In the genomic region with DNA sequence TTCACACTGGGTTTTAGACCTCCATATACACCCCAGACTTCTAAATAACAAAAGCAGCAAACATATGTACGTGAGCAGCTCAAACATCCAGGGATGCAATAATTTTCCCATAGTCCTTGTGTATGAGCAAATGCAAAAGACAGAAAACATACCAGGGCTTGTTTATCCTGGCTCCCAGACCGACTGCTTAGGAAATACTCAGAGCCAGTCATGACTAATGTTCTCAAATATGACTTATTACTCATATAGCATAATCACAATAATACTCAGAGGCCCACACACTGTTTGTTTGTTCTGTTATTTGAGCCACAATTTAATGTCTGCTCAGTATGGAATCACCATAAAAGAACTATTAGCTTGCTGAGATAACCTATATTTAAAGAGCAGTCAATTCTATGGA, we compare ENCODE assay signal across 14 mouse cellular contexts.
"Had no signal": no experiment of that assay in that cellular context is flagged by ENCODE, and none has a peak within 500 bp of the region (broad histone marks: within the 10 kb centered on the region; RNA-seq: fewer than 3 reads in every experiment).

No protein-coding gene starts in this region.

- DNase-seq: kidney, postnatal 25 days; layer of hippocampus, adult 9-11 months; layer of hippocampus, postnatal 36 days; liver; liver, embryonic 13.5 days; liver, postnatal 0 days; lung, postnatal 36 days; thymus, adult 18-20 months; thymus, postnatal 14 days had no signal

- H3K9ac ChIP-seq: kidney, embryonic 15.5 days; limb, embryonic 12.5 days; liver, embryonic 13.5 days; liver, postnatal 0 days; lung, embryonic 15.5 days; midbrain, embryonic 13.5 days; neural tube, embryonic 12.5 days had no signal

- H3K27me3 ChIP-seq: kidney, embryonic 15.5 days; limb, embryonic 12.5 days; liver, embryonic 13.5 days; lung, embryonic 15.5 days; midbrain, embryonic 13.5 days; neural tube, embryonic 12.5 days had no signal

- H3K27ac ChIP-seq: kidney, embryonic 15.5 days; limb, embryonic 12.5 days; liver, embryonic 13.5 days; lung, embryonic 15.5 days; midbrain, embryonic 13.5 days; neural tube, embryonic 12.5 days had no signal

- H3K4me3 ChIP-seq: kidney, embryonic 15.5 days; limb, embryonic 12.5 days; liver, embryonic 13.5 days; lung, embryonic 15.5 days; midbrain, embryonic 13.5 days; neural tube, embryonic 12.5 days had no signal

- H3K36me3 ChIP-seq: kidney, embryonic 15.5 days; limb, embryonic 12.5 days; liver, embryonic 13.5 days; lung, embryonic 15.5 days; midbrain, embryonic 13.5 days; neural tube, embryonic 12.5 days had no signal

- H3K9me3 ChIP-seq: kidney, embryonic 15.5 days; liver, embryonic 13.5 days; lung, embryonic 15.5 days; midbrain, embryonic 13.5 days; neural tube, embryonic 12.5 days had no signal

- H3K4me2 ChIP-seq: kidney, embryonic 15.5 days; limb, embryonic 12.5 days; liver, embryonic 13.5 days; lung, embryonic 15.5 days; midbrain, embryonic 13.5 days; neural tube, embryonic 12.5 days had no signal

- ATAC-seq: liver, postnatal 0 days; midbrain, embryonic 13.5 days had no signal

- H3K4me1 ChIP-seq: kidney, embryonic 15.5 days; limb, embryonic 12.5 days; liver, embryonic 13.5 days; lung, embryonic 15.5 days; midbrain, embryonic 13.5 days; neural tube, embryonic 12.5 days had no signal
